Mouse (Mus musculus): ENCODE measurements around the gene Adat1. TPM values are rescaled to one million over a fixed set of nuclear protein-coding genes. Genes with fewer than 3 reads are reported as not detected.
A peak's percentile ranks its signal among the peaks of the same experiment; 100 is the strongest.

The Adat1 gene
- polyA plus RNA-seq, 1 experiment, result 5.9 TPM

DNA sequence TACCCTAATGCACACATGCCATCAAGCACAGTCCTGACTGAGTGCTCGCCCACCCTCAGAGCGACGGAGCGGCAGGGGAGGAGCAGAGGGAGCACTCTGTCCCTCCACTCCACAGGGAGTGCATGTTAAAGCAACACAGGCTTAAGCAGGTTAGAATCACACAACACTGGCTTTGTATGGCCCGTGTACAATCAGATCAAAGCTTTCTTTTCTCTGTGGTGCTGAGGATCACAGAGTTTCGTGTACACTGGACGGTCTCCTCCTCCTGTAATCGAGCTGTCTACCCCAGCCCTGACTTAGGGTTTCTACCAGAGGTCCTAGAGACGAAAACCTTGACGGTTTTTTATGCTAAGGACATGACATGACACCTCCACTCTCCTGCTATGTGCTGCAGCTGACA lies 23.6 kb downstream of the Adat1 start:
- DNase-seq (ENCODE audit: low spot score), result no peak

DNA sequence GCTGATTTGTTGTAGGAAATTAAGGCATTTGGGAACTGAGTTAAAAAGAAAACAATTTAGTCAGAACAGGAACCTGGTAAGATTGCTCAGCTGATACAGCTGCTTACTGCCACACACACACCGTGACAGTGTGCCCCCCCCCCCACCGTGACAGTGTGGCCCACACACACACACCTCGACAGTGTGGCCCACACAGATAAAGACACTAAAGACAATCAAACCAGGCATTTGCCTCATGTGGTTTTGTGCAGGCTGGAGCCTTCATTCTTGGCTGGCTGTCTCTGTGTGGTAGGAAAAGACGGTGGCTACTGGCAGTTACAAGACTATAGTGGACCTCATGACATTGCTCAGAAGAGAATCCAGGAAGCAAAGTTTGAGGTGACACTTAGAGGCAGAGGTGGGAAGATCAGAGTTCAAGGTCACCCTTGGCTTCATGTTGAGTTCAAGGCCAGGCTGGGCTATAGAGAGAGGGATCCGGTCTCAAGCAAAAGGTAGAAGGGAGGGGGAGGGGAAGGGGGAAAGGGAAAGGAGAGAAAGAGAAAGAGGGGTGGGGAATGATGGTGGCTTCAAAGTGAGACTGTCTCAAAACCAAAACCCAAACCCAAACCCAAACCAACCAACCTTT lies 24.7 kb downstream of the Adat1 start:
- no peak for DNase-seq (ENCODE audit: low spot score)

DNA sequence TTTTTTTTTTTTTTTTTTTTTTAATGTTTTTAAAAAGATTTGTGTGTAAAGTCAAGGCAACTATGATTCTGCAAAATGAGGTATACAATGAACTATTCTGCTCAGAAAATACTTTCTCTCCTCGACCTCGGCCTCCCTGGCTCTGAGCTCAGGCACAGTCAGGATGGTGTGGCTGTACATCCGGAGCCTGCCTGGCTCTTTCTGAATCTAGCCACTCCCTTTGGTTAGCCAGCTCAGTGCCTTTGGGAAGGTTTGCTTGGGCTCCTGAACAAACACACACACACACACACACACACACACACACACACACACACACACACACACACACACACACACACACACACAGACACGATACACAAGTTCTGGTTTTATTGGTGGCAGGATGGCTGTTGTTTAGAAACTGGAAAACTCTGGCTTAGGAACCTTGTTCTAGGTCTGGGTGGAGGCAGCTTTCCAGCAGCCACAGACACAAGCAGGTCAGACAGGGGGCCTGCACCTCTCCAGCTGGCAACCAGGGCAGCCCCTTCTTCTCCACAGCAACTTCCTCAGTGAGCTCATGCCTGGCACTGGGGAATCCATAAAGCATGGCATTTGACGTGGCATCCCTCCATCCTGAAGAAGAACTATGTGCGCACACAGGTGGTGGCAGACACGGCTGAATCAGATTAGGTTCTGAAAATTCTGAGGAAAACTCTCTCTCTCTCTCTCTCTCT lies 27.1 kb downstream of the Adat1 start:
- no peak for DNase-seq (ENCODE audit: low spot score)

GRCm38 (mm10) chr8:111964351-111964750 lies 27.8 kb downstream of the Adat1 start:
- DNase-seq (ENCODE audit: low spot score), result no peak

DNA sequence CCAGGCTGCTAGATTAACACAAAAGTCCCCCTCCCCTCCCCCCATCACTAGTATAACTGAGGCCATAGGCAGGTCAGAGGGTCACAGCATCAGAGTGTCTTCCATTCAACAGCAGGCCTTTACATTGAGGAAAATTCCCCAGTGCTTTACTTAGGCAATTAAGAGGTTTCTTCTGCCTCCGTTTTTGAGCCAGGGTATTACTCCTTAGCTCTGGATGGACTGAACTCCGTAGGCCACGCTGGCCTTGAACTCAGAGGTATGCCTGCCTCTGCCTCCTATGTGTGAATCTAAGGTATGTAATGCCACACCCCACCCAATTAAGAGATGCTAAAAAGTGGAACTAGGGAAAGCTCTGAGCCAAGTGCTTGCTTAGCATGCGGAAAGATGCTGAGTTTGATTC lies 28.6 kb downstream of the Adat1 start:
- no peak for DNase-seq (ENCODE audit: low spot score)

DNA sequence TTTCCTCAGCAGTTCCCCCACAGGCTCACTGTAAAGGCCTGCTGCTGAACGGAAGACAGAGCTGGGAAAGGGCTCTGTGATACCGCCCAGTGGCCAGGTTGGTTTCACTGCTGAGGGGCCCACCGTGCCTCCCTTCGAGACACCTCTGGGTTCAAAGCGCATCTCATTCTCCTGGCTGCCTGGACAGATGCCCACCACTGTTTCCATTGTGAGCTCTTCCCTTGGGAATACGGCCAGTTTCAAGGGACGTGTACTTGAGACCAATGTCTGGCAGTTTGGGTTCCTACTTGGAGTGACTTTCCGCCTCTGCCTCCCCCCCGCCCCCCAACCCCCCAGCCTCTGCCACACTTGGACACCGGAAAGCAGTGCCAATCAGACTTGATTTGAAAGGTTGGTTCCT lies 29.0 kb downstream of the Adat1 start:
- DNase-seq (ENCODE audit: low spot score), result no peak

DNA sequence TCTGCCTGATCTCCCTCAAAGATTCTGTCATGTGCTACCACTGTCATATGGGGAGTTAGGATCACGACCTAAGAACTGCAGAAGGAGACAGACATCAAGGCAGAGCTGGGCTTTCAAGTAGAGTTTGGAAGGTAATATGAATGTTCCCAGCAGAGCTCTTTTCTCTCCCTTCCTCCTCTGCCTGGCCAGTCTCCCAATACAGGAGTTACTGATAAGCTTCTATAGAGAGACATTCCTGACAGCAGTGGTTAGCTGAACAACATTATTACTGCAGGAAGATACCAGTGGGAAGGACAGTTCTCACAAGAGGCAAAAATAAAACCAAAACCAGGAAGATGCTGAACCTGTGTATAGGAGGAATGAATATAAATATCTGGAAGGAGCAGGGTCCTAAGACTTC lies 29.5 kb downstream of the Adat1 start:
- DNase-seq (ENCODE audit: low spot score), result no peak

DNA sequence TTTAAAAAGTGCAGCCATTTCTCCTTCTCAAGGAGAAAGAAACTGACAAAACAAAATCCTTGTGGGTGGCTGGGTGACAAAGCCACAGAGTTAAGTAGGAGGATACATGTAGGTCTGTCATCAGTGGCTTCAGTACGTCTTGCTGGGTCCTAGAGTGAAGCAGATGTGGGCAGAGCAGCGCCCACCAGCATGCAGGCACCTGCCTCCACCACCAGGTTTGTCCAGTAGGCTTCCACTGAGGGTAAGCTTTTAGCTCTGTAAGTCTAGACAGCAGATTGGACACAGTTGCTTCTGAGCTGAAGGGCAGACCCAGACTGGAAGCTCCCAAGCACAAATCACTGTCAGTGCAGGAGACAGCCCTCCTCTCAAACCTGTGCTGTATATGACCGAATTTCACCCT lies 30.8 kb downstream of the Adat1 start:
- DNase-seq (ENCODE audit: low spot score), result no peak

GRCm38 (mm10) chr8:111960591-111961321 lies 31.3 kb downstream of the Adat1 start:
- no peak for DNase-seq (ENCODE audit: low spot score)

- no peak for DNase-seq (ENCODE audit: low spot score)
These were observed 34.9 kb downstream of the Adat1 start for GRCm38 (mm10) chr8:111957231-111957630.

DNA sequence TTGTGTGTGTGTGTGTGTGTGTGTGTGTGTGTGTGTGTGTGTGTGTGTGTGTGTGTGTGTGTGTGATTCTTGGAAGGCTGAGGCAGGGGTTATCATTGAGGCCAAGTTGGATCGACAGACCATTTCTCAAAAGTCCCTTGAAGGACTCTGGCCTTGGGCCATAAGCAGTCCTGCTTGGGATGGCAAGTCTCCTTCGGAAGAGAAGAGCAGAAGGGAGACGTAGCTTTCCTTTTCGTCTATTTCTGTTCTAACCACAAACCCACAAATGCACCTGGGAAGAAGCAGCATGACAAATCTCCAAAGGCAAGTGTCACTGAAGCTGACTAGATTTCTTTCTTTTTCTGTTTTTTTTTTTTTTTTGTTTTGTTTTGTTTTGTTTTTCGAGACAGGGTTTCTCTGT lies 36.2 kb downstream of the Adat1 start:
- DNase-seq (ENCODE audit: low spot score), result no peak

DNA sequence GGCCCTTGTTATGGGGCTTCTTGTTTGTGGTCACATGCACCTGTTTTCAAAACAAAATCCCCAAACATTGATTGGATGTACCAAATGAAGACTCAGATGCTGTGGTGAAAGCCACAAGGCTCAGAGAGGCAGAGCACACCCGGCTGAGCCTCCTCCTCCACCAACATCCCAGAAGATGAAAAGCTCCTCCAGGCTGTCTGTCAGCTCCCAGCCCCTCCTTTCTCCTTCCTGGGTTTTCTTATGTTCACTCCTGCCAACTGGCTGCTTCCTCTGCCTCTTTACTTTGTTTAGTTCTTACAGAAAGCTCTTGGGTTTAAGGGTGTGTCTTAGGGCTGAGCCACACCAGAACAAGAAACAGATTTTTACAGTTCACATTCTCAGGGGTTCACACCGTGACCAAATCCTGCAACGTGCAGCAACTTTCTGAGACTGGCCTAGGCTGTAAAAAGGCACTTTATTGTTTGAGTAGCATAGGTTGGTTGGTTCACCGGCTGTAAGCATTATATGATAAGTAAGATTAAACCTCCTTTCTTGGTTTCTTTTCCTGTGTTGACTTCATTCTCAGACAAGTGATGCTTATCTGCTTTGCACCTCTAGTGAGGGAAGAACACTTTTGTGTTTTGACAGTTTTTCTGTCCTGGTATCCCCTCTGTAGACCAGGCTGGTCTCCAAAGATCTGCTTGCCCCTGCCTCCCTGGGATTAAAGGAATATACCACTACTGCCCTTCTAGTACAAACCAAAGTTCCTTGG lies 37.1 kb downstream of the Adat1 start:
- DNase-seq (ENCODE audit: low spot score), result no peak

GRCm38 (mm10) chr8:111951936-111952335 lies 40.2 kb downstream of the Adat1 start:
- no peak for DNase-seq (ENCODE audit: low spot score)

- no peak for DNase-seq (ENCODE audit: low spot score)
These were observed 40.8 kb downstream of the Adat1 start for GRCm38 (mm10) chr8:111951317-111951716.

- no peak for DNase-seq (ENCODE audit: low spot score)
These were observed 41.3 kb downstream of the Adat1 start for GRCm38 (mm10) chr8:111950846-111951245.

- no peak for DNase-seq (ENCODE audit: low spot score)
These were observed 44.1 kb downstream of the Adat1 start for GRCm38 (mm10) chr8:111947954-111948353.

DNA sequence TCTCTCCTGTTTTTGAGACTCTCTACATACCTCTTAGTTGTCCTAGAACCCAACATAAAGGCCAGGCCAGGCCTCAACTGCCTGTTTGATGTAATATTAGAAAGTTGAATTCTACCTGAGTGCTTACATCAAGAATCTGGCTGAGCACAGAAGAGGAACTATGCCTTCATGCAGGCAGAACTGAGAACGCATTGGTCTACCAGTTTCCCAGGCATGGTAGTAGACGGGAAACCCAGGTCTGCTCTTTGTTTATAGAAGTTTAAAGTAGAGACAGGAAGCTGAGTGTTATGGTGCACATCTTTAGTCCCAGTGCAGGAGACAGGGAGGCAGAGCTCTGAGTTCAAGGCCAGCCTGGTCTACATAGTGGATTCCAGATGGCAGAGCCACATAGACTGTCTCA lies 45.0 kb downstream of the Adat1 start:
- no peak for DNase-seq (ENCODE audit: low spot score)

DNA sequence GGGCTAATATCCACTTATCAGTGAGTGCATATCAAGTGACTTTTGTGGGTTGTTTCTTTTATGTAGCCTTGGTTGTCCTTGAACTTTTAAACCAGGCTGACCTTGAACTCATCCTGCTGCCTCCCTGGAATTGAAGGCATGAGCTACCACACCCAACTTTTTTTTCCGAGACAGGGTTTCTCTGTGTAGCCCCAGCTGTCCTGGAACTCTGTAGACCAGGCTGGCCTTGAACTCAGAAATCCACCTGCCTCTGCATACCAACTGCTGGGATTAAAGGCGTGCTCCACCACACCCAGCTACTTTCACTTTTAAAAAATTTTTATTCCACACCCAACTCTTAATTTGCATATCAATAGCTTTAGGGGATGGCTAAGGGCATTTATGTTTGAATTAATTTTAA lies 48.6 kb downstream of the Adat1 start:
- DNase-seq (ENCODE audit: low spot score), result no peak

DNA sequence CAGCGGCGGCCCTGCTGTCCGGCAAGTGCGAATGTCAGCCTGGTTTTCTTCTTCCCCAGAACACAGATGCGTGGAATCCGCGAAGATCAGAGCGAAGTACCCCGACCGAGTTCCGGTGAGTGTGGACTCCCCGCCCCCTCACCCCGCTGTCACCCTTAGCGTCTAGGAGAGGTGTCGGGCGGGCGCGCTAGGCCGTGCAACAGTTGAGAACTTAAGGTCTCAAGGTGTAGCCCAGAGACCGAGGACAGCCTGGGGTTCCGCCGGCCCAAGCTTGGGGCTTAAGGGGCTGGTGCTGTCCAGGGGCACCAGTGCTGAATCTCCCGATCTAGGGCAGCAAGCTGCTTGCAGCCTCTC lies 51.0 kb downstream of the Adat1 start:
- no peak for DNase-seq (ENCODE audit: low spot score)

GRCm38 (mm10) chr8:111940171-111941100 lies 51.7 kb downstream of the Adat1 start, which contains the start of gene Gabarapl2:
Gabarapl2 (plus strand) TSS chr8:111940703.
- DNase-seq (ENCODE audit: low spot score), result peak; percentile 88

DNA sequence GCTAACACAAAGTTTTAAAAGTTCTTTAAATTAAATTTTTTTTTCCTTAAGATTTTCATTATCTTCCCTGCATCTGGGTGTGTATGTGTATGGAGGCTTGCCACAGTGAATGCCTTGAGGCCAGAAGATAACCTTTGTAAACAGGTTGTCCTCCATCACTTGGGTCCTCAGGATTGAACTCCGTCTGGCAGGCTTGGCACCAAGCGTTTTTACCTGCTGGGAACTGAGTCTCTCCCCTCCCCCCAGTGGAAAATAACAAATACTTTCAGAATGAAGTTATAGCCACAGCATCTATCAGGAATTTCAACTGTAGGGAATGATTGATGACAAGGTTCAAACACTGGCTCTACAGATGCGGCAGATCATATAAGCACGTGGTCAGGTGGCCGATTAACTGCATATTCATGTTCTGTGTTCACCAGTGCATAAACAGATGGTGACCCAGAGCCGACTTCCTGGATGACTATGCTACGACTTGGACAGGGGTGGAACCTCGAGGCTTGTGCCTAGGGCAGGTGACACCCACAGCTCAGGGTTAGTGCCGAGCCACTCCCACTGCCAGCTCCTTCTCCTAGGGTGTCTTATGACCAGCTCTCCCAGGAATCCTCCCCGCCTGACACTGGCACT lies 52.5 kb downstream of the Adat1 start:
- peak; percentile 35 for DNase-seq (ENCODE audit: low spot score)

Data from urinary bladder, adult 2 months (tissue).